Mouse (Mus musculus) limb, embryonic 11.5 days (tissue): Measurements from ENCODE around the gene Polr2f. TPM values are rescaled to one million over a fixed set of nuclear protein-coding genes. Genes with fewer than 3 reads are reported as not detected.

Experiments
- ATAC-seq: fragments of 200-750 bp; cut with Nextera tagmentation; 2 replicates; pipeline ENCODE4 v1.8.0; 2017; ENCODE audit warnings: low read depth; ENCODE audit not compliant: insufficient number of reproducible peaks, low FRiP score, low TSS enrichment
- DNase-seq: peaks from one replicate; pipeline ENCODE4 v3.0.0-alpha.2; 2015; ENCODE audit warnings: low spot score
- H3K27ac ChIP-seq: fragments of 300-500 bp; sonication (generic); replicated peaks from 2 replicates; pipeline ENCODE4 v1.5.1; 2014; ENCODE audit warnings: low read depth, mild to moderate bottlenecking, low read length
- H3K27me3 ChIP-seq: fragments of 300-500 bp; sonication (generic); 2 replicates; pipeline ENCODE4 v1.6.1; 2014; ENCODE audit warnings: mild to moderate bottlenecking, low read length, mixed read lengths; ENCODE audit not compliant: control insufficient read depth, insufficient read depth
- H3K36me3 ChIP-seq: fragments of 300-500 bp; sonication (generic); 2 replicates; pipeline ENCODE4 v1.6.1; 2014; ENCODE audit warnings: mild to moderate bottlenecking, low read length, moderate library complexity, mixed read lengths; ENCODE audit not compliant: control insufficient read depth, insufficient read depth
- H3K4me1 ChIP-seq: fragments of 300-500 bp; sonication (generic); 2 replicates; pipeline ENCODE4 v1.6.1; 2014; ENCODE audit warnings: low read length, mixed read lengths; ENCODE audit not compliant: control insufficient read depth, insufficient read depth
- H3K4me2 ChIP-seq: fragments of 300-500 bp; sonication (generic); 2 replicates; pipeline ENCODE4 v1.6.1; 2014; ENCODE audit warnings: low read depth, mild to moderate bottlenecking, moderate library complexity; ENCODE audit not compliant: severe bottlenecking
- H3K4me3 ChIP-seq: fragments of 300-500 bp; sonication (generic); 2 replicates; pipeline ENCODE4 v1.5.1; 2014; ENCODE audit warnings: low read depth, low read length
- H3K9ac ChIP-seq: fragments of 300-500 bp; sonication (generic); 2 replicates; pipeline ENCODE4 v1.6.1; 2014; ENCODE audit warnings: mild to moderate bottlenecking, low read length
- H3K9me3 ChIP-seq: fragments of 300-500 bp; sonication (generic); 2 replicates; pipeline ENCODE4 v1.6.1; 2016; ENCODE audit warnings: low read length; ENCODE audit not compliant: control insufficient read depth
- WGBS: fragments of 180-500 bp; shearing (Covaris S2); extraction: QIAGEN DNeasy Blood & Tissue Kit; methylation state at CpG from one replicate; pipeline ENCODE4 v1.1.7; 2014; 5-methylcytosine and 5-hydroxymethylcytosine counted together
- polyA plus RNA-seq: library from polyadenylated mRNA; unstranded; fragments of >200 nt; fragmentation: Nextera tagmentation; extraction: Ambion mirVana; gene quantifications from 2 replicates; pipeline ENCODE4 v1.2.1, GENCODE M21; 2014

Gene Polr2f
- polyA plus RNA-seq, 1 experiment from 2014 or later, result 385 TPM

- WGBS, result 84% methylated on average over 8 of the region's 8 CpGs
These were observed 54.7 kb downstream of the Polr2f start for GRCm38 (mm10) chr15:79195492-79195891.

GRCm38 (mm10) chr15:79199390-79199976 is 58.7 kb downstream of the Polr2f start:
- Histone ChIP-seq H3K4me2 (no peak overlapping the region), H3K27me3 (no peaks in the 10 kb centered on the region), H3K27ac (no peak overlapping the region), H3K9me3 (no peaks in the 10 kb centered on the region), H3K4me3 (no peak overlapping the region), H3K9ac (no peak overlapping the region), H3K36me3 (no peaks in the 10 kb centered on the region), H3K4me1 (peaks cover 12% of the 10 kb centered on the region)
- 91% methylated on average over 12 of the region's 12 CpGs for WGBS
- no peak for ATAC-seq
- DNase-seq, result no peak

More at GRCm38 (mm10) chr15:79195492-79195891, 54.7 kb downstream of the Polr2f start:
- DNase-seq (no peak), ATAC-seq (no peak)
- no peak overlapping the region for H3K4me2 ChIP-seq
- no peak overlapping the region for H3K27ac ChIP-seq
- H3K9ac ChIP-seq, result no peak overlapping the region
- H3K9me3 ChIP-seq, result no peaks in the 10 kb centered on the region
- H3K36me3 ChIP-seq, result no peaks in the 10 kb centered on the region
- no peak overlapping the region for H3K4me3 ChIP-seq
- no peaks in the 10 kb centered on the region for H3K27me3 ChIP-seq
- H3K4me1 ChIP-seq, result peaks cover 4% of the 10 kb centered on the region; the same call in 1 of the 2 replicates

Other genes with a start within 250 kb of the Polr2f start
- gene Gm49510, start 241.3 kb upstream of the Polr2f start, polyA plus RNA-seq, result 0.92 and 1.0 TPM in 2 replicates
- 45.0 and 50.9 TPM in 2 replicates for gene Sh3bp1, start 241.2 kb upstream of the Polr2f start, polyA plus RNA-seq
- gene Pdxp, start 227.1 kb upstream of the Polr2f start, polyA plus RNA-seq, result 38.2 and 39.6 TPM in 2 replicates
- 567 and 570 TPM in 2 replicates for gene Lgals1, start 214.3 kb upstream of the Polr2f start, polyA plus RNA-seq
- 72.7 and 76.3 TPM in 2 replicates for gene Nol12, start 206.1 kb upstream of the Polr2f start, polyA plus RNA-seq
- gene Triobp, start 193.3 kb upstream of the Polr2f start, polyA plus RNA-seq, result 47.9 and 50.8 TPM in 2 replicates
- gene H1f0, start 112.6 kb upstream of the Polr2f start, polyA plus RNA-seq, result 271 and 369 TPM in 2 replicates
- gene Galr3, start 99.1 kb upstream of the Polr2f start, polyA plus RNA-seq, result not detected in 2 replicates
- 56.7 and 63.2 TPM in 2 replicates for gene Ankrd54, start 78.1 kb upstream of the Polr2f start, polyA plus RNA-seq
- 275 and 280 TPM in 2 replicates for gene Eif3l, start 65.8 kb upstream of the Polr2f start, polyA plus RNA-seq
- 7.8 and 8.1 TPM in 2 replicates for gene Micall1, start 32.1 kb upstream of the Polr2f start, polyA plus RNA-seq
- gene 1700088E04Rik, start 244 bp downstream of the Polr2f start, polyA plus RNA-seq, result 4.5 and 5.1 TPM in 2 replicates
- 3.5 and 3.9 TPM in 2 replicates for gene Sox10, start 24.2 kb downstream of the Polr2f start, polyA plus RNA-seq
- gene Pick1, start 88.2 kb downstream of the Polr2f start, polyA plus RNA-seq, result 23.6 and 25.0 TPM in 2 replicates
- gene Gm49486, start 88.4 kb downstream of the Polr2f start, polyA plus RNA-seq, result 0.43 and 0.47 TPM in 2 replicates
- gene Slc16a8, start 113.8 kb downstream of the Polr2f start, polyA plus RNA-seq, result not detected in 2 replicates
- gene Baiap2l2, start 144.5 kb downstream of the Polr2f start, polyA plus RNA-seq, result 0.88 and 3.3 TPM in 2 replicates
- 10.8 and 11.3 TPM in 2 replicates for gene Pla2g6, start 187.4 kb downstream of the Polr2f start, polyA plus RNA-seq
- 2.2 and 2.6 TPM in 2 replicates for gene Maff, start 205.6 kb downstream of the Polr2f start, polyA plus RNA-seq